Mouse (Mus musculus): Measurements from ENCODE around the gene Kcnip1.

- no peak for TF ChIP-seq CTCF (IDR thresholded peaks at IDR 0.05; ENCODE audit: borderline replicate concordance, control insufficient read depth, extremely low read depth, insufficient read depth, low read length, poor library complexity)
- no peak for TF ChIP-seq POLR2A (IDR thresholded peaks at IDR 0.05; ENCODE audit: control insufficient read depth, extremely low read depth, insufficient read depth, low read length, poor library complexity)
Measured at GRCm38 (mm10) chr11:34034794-34035193, 41.8 kb upstream of the Kcnip1 start.
